Mouse (Mus musculus): ENCODE data around the gene Ccdc28b. TPM values are rescaled to one million over a fixed set of nuclear protein-coding genes. Genes with fewer than 3 reads are reported as not detected.

Gene Ccdc28b
- total RNA-seq, 2 experiments from 2014 or later = 102 to 116 TPM

- peak; percentile 86 to 94 for DNase-seq (ENCODE audit: low spot score in 2 of 2)
These were observed 708 bp upstream of the Ccdc28b start for GRCm38 (mm10) chr4:129624281-129625028.

- no peak for DNase-seq (ENCODE audit: low spot score in 2 of 2)
These were observed 778 bp downstream of the Ccdc28b start for GRCm38 (mm10) chr4:129622803-129623535.

- no peak for DNase-seq (ENCODE audit: low spot score in 2 of 2)
These were observed 1.5 kb downstream of the Ccdc28b start for GRCm38 (mm10) chr4:129622120-129622802.

GRCm38 (mm10) chr4:129621283-129621841 is 2.4 kb downstream of the Ccdc28b start:
- DNase-seq (ENCODE audit: low spot score in 2 of 2) = no peak

- DNase-seq (ENCODE audit: low spot score in 2 of 2) = no peak
These were observed 3.1 kb downstream of the Ccdc28b start for GRCm38 (mm10) chr4:129620419-129621282.

- peak; percentile 94 to 97 for DNase-seq (ENCODE audit: low spot score in 2 of 2)
These were observed 4.7 kb downstream of the Ccdc28b start, which contains the start of gene Iqcc for GRCm38 (mm10) chr4:129618786-129619691. Gene Iqcc (minus strand): TSS chr4:129619099.

- no peak for DNase-seq (ENCODE audit: low spot score in 2 of 2)
These were observed 5.7 kb downstream of the Ccdc28b start for GRCm38 (mm10) chr4:129618031-129618430.

- no peak for DNase-seq (ENCODE audit: low spot score in 2 of 2)
These were observed 6.6 kb downstream of the Ccdc28b start for GRCm38 (mm10) chr4:129617121-129617641.

GRCm38 (mm10) chr4:129616631-129617030 is 7.1 kb downstream of the Ccdc28b start:
- DNase-seq (ENCODE audit: low spot score in 2 of 2) = no peak

GRCm38 (mm10) chr4:129615801-129616290 is 7.9 kb downstream of the Ccdc28b start:
- no peak for DNase-seq (ENCODE audit: low spot score in 2 of 2)

GRCm38 (mm10) chr4:129614093-129614492 is 9.7 kb downstream of the Ccdc28b start, which contains the start of gene Dcdc2b:
Gene Dcdc2b (minus strand): TSS chr4:129614257.
- DNase-seq (ENCODE audit: low spot score in 2 of 2) = no peak

GRCm38 (mm10) chr4:129610472-129610871 is 13.3 kb downstream of the Ccdc28b start:
- DNase-seq (ENCODE audit: low spot score in 2 of 2) = no peak

- no peak for DNase-seq (ENCODE audit: low spot score in 2 of 2)
These were observed 13.7 kb downstream of the Ccdc28b start for GRCm38 (mm10) chr4:129610026-129610425.

- no peak for DNase-seq (ENCODE audit: low spot score in 2 of 2)
These were observed 14.6 kb downstream of the Ccdc28b start for GRCm38 (mm10) chr4:129609139-129609631.

- peak; percentile 79 to 88 for DNase-seq (ENCODE audit: low spot score in 2 of 2)
These were observed 15.2 kb downstream of the Ccdc28b start for GRCm38 (mm10) chr4:129608426-129609025.

GRCm38 (mm10) chr4:129600233-129601158 is 23.3 kb downstream of the Ccdc28b start, which contains the start of the genes Eif3i and Tmem234:
Gene Eif3i (minus strand): TSS chr4:129600648.
Gene Tmem234 (plus strand): TSS chr4:129600668.
- peak; percentile 79 to 87 for DNase-seq (ENCODE audit: low spot score in 2 of 2)

- no peak for DNase-seq (ENCODE audit: low spot score in 2 of 2)
These were observed 34.9 kb downstream of the Ccdc28b start for GRCm38 (mm10) chr4:129588865-129589264.

All from layer of hippocampus, postnatal 14 days (tissue).